Mouse (Mus musculus): ENCODE results near the gene Zfp954.
A peak's percentile ranks its signal among the peaks of the same experiment; 100 is the strongest.
"Not testable (repeated sequence)": the region's sequence is repeated elsewhere in the genome, so short reads cannot be mapped to it uniquely, and the experiment has no call there.

Zfp954 gene

GRCm38 (mm10) chr7:7120921-7121601, at the start of gene Zfp954:
Zfp954 (minus strand) TSS chr7:7121488.
- DNase-seq (ENCODE audit: low read depth, low spot score), result peak; percentile 75

- no peak for DNase-seq (ENCODE audit: low read depth, low spot score)
Measured at GRCm38 (mm10) chr7:7145991-7146608, 24.8 kb upstream of the Zfp954 start.

- no peak for DNase-seq (ENCODE audit: low read depth, low spot score)
Measured at GRCm38 (mm10) chr7:7144215-7144614, 22.9 kb upstream of the Zfp954 start.

- DNase-seq (ENCODE audit: low read depth, low spot score), result peak; percentile 50
Measured at GRCm38 (mm10) chr7:7136379-7136866, 15.1 kb upstream of the Zfp954 start, which contains the start of gene Zfp773. Zfp773 (minus strand) TSS chr7:7136755.

- no peak for DNase-seq (ENCODE audit: low read depth, low spot score)
Measured at GRCm38 (mm10) chr7:7132751-7133150, 11.5 kb upstream of the Zfp954 start.

- not testable (repeated sequence) for DNase-seq (ENCODE audit: low read depth, low spot score)
Measured at GRCm38 (mm10) chr7:7130491-7131124, 9.3 kb upstream of the Zfp954 start.

- DNase-seq (ENCODE audit: low read depth, low spot score), result no peak
Measured at GRCm38 (mm10) chr7:7121602-7121980, 303 bp upstream of the Zfp954 start.

- no peak for DNase-seq (ENCODE audit: low read depth, low spot score)
Measured at GRCm38 (mm10) chr7:7118441-7118840, 2.8 kb downstream of the Zfp954 start.

GRCm38 (mm10) chr7:7108501-7108900, 12.8 kb downstream of the Zfp954 start:
- no peak for DNase-seq (ENCODE audit: low read depth, low spot score)
